Mouse (Mus musculus): ENCODE measurements around the gene Defb43.

The Defb43 gene

DNA sequence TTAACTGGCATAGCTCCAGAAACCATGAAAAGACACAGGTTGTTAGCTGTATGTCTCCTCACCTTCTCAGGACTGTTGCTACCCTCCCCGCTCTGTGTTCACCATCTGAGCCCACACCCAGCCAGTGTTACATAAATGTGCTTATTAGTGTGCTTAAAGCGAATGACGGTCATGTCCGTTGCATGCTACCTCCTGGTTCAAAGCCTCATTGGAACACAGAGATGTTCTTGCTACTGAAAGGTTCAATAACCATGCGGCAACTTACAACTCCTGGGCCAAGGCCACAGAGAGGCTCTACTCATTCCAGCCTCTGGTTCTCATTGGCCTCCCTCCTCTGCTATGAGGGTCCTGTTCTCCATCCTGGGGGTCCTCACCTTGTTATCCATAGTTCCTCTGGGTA is at the start of gene Defb43:
TSS of gene Defb43 (plus strand) at position 301 of the 400 bp plus-strand sequence.
- no peak for DNase-seq

DNA sequence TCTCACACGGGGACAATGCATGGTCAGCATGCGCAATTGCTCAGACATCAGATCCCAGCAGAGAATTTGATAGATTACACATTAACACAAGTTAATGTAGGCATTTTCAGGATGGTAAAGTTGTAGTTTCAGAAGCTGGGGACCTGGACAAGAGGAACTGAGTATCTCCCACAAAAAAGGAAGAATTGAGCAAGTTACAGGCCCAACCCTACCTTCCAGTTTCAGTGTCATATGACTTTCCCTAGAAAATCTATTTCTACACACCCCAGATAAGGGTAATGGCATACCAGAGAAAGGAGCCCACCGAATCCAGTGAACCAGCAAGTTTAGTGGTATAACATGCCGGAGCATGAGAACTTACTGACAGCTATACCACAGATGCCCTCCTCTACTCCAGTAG is 47.9 kb upstream of the Defb43 start:
- DNase-seq, result no peak

DNA sequence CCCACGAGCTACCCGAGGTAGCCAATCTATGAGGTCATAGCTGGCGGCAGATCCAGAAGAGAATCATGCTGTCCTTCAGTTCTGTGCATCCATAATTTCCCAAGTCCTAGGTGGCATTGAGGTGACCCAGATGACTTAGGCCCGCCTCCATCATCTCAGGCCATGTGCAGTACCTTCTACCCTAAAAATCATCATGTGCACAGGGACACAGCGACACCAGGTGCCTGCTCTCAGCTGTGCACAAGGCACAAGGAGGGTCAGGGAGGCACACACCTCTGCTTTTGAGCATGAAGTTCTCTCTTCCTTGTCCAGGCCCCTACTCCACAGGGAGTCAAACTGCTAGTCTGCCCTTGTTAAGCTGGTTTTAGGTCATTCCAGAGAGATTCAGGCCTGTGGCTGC is 46.2 kb upstream of the Defb43 start:
- DNase-seq, result no peak

DNA sequence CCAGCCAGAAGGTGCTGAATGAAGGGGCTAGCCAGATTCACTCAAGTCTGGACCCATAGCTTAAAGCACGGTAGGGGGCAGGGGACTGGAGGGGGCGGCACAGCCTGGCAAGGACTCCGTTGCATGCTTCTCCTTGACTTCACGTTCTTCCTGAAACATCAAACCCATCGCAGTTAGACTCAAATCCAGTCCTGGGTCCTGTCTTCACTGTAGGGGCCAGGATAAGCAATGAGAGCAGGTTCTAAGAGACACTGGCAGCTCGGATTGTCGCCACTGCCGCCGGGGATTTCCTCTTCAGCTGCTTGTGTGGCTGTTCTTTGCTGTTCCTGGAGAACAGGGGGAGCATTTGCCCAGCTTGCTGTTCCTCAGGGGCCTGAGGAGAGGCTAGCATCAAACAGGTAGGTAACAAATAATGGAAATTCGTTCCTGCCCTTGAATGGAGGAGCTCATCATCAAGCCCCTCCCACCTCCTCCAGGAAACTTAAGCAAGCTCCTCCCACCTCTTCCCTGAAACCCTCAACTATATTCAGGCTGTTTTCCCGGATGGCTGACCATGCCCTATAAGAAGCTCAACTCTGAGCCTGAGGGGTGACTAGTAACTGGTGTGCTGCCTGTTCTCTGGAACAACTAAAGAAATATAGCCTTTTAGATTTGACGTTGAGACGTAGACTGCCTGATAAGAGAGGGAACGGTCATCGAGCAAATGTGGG is 45.6 kb upstream of the Defb43 start:
- peak; percentile 31 to 46 for DNase-seq

DNA sequence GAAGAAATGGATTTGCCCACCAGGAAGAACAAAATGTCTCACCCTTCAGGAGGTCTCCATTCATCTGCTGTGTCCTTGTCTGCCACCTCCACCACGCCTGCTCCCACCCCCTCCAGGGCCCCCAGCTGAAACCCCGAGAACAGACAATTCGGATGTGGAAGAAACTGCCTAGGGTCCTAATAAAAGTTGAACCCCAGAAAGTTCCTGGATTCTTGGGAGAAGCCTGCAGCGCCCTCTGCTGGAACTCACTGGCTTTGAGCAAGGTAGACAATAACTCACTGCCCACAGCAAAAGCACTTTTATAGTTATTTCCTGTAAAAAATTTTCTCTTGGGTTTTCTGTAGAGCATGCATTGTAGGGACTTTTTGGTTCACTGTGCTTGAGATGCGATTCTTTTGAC is 36.5 kb upstream of the Defb43 start:
- peak; percentile 47 to 88 for DNase-seq

DNA sequence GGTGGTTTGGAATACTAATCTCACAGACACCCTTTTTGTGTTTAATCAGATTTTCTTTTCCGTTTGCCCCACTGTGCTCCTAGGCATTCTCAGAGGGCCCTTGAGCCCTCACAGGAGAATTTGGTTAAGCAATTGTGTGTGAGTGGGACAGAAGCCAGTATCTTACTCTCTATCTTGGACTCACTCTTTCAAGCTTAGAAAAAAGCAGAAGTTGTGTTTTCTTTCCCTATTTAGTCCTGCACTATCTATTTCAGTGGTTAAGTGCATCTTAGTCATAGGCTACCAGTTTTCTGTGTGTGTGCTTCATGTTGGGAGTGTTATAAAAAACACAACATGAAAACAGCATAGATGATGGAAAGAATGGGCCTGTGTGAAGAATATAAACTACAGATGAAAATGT is 31.8 kb upstream of the Defb43 start:
- DNase-seq, result no peak

DNA sequence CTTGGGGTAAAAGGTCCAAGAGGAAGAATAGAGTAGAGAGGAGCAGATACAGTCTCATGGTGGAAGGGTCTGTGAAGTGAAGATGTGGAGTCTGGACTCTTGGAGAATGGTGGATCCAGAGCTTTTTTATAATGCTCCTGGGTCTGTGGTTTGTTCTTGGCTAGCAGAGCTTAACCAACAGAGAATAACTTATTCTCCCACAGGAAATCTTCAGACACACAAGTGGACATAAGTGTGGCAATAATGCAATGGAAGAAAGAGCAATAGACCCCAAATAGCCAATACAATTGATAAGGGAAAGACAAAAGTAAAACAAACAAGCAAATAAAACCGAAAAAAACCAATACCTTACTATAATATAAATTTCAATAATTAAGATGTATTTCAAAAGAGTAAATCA is 27.2 kb upstream of the Defb43 start, which contains the start of gene Defb48:
TSS of gene Defb48 (minus strand) at position 101 of the 400 bp plus-strand sequence.
- DNase-seq, result no peak

DNA sequence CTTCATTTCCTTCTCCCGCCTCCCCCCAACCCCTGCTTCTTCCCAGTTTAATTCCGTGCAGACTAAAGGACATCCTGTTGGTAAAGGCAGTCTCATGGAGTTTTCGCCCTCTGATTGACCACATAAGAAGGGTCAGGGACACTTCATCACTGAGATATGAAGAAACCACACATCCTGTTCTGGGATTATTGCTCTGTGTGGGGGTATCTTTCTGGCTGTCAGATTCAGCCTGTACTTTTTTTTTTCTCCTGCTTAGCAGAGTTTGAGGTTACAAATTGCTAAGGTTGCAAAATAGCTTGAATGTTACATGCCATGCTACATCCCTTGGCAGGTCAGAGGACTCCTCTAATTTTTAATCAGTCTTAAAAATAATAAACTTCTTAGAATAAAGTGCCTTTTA is 20.3 kb upstream of the Defb43 start:
- DNase-seq, result no peak

DNA sequence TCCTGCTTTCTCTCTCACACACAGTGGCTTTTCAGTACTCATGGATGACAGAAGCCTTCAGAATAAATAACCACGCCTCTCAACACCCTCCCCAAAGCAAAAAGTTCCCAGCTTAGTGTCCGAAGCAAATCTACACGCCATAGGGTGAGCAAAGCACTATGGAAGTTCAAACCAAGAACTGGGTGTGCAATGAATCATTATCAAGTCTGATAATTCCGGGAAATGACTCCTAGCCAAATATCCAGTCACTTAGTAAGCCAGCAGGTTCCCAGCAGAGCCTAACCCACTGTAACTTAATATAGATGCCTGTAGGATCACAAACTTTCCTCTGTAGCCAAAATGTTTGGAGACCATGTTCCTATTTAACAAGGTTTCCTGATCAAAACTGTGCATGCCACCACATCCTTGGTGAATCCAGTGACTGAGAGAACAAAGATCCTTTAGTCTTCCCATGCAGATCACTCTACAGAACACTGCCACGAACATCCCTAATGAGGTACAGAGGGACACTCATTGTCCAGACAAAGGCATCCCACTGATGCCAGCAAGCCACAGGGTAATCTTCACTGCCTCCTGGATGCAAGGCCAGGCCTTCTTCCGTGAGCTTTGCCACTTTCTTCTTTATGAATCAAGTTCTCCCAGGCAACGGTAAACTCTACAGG is 19.6 kb upstream of the Defb43 start:
- no peak for DNase-seq

DNA sequence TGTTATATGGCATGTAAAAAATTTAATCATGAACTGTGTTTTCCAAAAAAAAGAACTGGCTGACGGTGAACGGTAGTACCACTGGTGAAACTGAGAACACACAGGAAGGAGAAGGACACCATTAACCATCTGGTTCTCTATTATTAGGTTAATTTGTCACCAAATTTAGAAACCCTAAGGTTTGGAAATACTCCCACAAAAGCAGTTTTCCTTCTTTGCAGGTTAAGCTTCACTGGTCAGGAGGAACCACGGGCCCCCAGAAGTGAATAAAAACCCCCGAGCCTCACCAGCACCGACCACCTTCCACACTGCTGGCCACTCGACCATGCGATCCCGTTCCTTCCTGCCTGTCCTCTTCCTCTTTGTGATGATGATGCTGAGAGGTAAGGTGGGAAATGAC is 13.8 kb upstream of the Defb43 start, which contains the start of gene Defb47:
TSS of gene Defb47 (plus strand) at position 301 of the 400 bp plus-strand sequence.
- no peak for DNase-seq

DNA sequence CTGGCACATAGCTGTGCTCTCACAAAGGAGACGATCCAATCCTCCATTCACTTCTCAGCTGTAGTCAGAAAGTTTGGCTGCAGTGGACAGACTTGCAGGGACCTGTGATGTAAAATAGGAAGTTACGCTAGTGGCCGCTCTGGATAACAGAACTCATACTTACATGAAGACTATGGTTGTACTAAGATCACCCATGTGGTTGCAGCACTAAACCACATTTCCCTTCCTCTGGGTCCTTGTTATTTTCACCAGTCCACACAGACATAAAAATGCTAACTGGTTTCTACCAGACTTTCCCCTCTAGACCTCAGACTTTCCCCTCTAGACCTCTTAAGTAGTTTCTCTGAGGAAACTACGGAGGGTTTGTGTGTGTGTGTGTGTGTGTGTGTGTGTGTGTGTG is 12.6 kb upstream of the Defb43 start:
- no peak for DNase-seq

DNA sequence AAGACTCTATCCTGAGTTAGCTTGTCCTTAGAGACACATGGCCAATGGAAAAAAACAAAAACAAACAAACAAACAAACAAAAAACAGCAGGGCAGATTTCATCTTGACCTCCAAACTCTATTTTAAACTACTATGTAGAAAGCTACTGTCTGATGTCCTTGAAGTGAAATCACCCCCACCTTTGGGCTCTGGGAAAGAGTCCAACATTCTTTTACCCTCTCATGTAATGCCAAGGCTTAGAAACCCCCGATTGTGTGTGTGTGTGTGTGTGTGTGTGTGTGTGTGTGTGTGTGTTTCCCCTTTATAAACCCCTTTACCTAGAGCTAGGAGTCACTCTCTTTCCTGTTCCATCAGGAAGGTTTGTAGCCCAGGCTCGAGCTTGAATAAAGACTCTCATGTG is 9.0 kb upstream of the Defb43 start:
- no peak for DNase-seq

DNA sequence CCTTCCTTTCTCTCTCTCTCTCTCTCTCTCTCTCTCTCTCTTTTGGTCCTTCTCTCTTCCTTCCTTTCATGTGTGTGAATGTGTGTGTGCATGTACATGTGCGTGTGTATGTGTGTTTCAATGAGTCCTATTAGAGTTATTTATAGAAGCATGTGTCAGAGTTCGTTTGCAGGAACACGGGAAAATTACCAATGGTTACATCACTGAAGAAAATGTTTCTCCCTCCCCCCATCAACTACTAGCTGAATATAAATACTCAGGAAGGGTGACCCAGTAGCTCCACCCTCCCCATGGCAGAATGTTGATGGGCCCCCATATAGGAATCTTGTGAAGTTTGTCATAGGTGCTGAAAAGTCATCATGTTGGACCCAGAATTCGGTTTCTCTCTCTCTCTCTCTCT is 1.5 kb downstream of the Defb43 start:
- no peak for DNase-seq

DNA sequence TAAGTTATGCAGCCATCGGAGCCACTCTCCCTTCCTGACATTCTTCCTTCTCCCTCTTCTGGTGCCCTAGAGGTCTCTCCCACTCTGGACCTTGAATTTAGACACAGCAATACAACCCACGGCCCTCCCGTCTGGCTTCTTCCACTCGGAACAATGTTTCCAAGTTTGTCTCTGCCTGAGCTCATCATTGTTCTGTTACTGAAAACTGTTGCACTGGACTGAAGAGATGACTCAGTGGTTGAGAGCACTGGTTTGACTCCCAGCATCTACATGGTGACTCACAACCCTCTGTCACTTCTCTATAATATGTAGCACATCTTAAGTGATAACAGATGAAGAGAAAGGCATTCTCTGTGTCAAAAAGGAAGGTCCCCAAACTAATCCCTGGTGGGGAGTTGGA is 3.1 kb downstream of the Defb43 start:
- no peak for DNase-seq

DNA sequence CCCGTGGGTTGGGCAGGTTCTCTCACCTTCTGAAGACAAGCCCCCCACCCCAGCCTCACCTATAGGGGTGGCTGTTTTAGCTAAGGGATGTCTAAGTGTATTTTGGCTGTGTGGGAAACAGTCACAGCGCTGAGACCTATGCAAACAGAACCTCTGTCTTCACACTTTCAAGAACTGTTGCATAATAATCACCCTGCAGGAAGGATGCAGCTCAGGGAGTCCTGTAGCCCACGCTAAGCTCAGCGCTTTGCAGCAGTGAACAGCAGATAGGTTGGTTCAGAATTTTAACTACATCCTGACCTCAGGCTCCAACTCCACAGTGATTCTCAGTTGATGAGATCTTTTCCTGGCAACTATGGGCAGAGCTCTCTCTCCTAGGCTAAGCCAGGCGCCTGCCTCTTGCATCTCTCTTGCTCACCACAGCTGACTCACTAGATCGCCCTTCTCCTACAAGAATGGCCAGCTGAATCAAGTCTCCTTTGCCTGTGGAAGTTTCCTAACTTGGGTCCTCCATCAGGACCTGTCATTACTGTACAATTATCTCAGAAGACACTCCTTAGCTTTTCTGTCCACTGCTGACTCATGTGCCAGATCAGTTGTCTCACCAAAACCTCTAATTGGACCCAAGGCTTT is 9.1 kb downstream of the Defb43 start:
- DNase-seq, result no peak

DNA sequence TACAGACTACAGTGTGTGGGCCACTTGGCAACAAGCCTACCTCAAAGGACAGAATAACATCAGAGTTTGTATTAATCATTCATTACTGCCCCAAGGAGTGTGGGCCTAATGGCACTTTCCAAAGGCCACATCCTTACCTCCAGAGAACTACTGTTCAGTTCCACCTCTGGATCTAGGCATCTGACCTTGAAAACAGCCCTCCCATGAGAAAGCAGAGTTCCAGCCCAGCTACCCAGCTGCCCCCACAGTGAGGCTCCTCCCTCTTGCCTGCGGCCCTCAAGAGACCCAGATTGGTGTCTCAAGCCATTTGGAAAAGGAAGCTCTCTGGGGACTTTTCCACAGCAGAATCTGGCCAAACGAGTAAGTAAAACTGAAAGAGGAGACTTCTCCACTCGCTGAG is 35.1 kb downstream of the Defb43 start, which contains the start of gene Defb42:
TSS of gene Defb42 (plus strand) at position 301 of the 400 bp plus-strand sequence.
- DNase-seq, result no peak

DNA sequence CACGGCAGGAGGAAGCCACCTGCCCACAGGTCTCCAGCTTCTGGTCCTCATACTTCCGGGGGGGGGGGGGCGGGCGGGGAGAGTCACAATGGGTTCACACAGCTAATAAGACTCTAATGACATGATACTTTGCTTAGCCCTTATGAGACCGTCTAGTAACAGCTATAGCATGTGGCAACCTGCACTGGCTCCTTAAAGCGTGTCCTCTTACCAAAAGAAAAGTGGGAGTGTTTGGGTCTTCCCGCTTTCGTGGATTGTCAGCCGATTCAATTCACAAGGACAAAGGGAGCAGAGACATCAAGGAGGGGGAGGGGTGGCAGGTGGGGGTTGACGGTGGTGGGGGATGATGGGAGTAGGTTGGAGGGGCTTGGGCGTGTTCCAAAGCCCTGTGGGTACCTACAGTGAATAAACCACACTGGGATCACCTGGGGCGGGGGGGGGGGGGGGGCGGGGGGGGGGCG is 38.4 kb downstream of the Defb43 start, which contains the start of gene Defb30:
TSS of gene Defb30 (minus strand) at position 51 of the 461 bp plus-strand sequence.
- DNase-seq, result no peak

DNA sequence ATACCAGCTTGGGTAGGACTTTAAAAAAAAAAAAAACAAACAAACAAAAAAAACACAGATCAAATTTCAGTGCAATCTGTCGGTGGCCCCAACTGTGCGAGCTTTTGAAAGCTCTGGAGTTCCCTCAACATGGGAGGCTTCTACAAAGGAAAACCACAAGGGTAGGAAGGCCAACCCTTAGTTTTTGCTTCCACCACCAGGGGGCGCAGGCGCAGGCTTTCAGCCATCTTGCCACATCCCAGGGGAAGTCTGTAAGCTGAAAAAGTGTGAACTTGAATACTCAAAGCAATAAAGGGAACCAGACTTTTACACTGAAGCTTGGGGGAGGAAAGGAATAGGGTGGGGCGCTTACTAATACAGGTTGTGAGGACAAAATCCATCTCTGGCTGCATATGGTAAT is 39.2 kb downstream of the Defb43 start:
- DNase-seq, result peak; percentile 30 to 84

DNA sequence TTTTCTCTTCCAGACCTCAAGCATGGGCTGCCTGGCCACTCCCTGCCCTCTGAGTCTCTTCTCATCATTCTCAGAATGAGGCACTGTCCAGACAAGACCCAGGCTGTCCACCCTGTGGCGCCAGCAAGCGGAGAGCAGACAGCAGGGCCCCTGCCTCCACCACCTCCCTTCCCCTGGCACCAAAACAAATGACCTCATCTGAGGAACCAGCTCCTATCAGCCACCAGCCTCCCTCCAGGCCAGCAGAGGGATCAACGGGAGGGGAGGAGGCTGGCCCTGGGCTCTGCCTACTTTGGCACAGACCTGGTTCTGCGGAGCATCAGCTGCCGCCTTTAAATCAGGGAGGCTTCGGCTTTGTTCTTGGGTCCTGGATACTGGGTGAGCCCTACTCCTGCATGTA is 43.2 kb downstream of the Defb43 start:
- peak in 1 of 2 experiments; percentile 8 for DNase-seq

DNA sequence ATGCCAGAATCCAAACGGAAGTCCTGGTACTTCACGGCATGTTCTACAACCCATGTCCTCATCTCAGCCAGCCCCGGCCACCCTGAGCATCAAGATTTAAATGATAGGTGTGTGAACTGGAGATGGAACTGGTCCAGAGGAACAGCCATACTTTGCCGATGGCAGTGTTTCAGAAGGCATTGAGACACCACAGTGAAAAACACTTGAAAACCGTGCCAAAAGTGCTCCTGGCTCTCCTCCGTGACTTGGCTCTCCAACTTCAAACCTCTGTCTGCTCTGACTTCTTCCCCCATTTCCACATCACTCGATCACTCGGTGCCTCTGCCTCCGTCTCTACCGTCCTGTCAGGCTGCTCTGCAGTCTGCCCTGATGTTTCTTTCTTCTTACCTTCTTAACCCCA is 48.8 kb downstream of the Defb43 start:
- DNase-seq, result no peak

DNA sequence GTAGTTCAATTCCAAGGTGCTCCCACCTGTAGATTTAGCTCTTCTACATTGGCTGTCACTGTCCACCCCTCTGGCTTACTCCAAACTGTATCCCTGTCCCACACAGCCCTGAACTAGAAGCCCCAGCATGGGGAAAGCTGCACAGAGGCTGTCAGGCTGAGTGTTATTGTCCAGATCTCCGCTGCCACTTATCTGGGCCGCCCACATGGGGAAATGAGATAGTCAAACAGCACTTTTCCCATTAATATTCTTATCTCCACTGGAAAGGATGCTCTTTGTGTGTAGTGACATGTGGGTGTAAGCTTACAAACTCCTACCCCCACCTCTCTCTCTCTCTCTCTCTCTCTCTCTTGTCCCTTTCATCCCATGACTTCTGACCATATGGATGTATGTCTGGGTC is 50.6 kb downstream of the Defb43 start:
- no peak for DNase-seq

DNA sequence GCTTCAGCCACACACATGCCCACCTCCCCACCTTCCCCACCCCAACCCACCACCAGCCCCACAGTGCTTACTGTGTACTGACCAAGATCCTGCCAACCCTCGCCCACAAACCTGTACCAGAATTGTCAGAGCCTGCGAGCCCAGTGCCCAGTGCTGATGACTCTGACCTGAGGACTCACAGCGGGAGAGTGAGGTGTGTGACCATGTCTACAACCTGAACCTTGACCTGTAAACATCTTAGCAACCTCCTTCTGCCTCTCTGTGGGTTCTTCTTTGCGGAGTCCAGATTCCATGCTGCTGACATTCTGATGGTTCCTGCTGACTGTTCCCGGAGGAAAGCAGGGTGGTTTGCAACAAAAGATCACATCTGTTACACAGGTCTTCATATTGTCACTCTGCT is 53.8 kb downstream of the Defb43 start:
- DNase-seq, result peak; percentile 40 to 43

DNA sequence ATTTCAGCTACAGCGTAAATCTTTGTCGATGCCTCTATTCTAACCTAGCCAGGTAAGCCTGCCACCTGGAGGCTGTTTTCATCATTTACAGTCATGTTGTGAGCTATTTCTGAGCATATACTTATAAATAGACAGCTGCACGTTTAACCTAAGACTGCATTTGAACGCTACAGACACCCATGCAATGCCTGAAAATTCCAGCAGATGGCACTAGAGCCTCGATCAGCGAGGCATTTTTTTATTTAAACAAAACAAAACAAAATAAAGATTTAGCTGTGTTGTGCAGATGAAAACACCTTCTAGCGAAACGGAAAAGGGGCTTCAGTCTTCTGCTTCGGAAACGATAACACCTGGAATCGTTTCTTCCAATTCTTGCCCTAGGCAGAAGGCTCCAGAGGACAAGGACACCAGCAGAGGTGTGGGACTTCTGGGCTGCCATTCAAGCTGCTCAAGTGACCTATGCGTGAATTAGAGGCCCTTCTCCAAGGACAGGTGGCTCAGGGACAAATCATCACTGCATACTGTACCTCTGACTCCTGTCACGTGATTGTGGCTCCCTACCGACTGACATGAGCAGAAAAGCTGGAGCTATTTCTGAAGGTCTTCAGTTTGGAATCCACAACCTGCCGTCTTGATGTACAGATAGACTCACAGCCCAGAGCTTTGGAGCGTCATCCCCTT is 55.2 kb downstream of the Defb43 start:
- DNase-seq, result peak; percentile 38 to 88

All from kidney, postnatal 36 days (tissue).